In the genomic region with DNA sequence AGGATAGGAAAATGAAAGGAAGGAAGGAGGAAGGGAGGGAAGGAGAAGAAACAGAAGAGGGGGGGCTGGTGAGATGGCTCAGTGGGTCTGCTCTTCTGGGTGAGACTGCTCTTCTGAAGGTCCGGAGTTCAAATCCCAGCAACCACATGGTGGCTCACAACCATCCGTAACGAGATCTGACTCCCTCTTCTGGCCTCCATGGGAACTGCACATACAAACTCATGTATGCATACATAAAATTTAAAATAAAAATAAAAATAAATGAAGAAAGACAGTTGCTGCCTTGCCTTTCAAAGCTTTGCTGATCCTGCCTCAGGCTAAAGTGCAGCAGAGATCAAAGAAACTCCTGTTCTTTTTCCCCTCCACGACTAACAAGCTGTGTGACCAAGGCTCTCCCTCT, we compare ENCODE assay signal across 16 mouse cellular contexts. TPM values are rescaled to one million over a fixed set of nuclear protein-coding genes. Genes with fewer than 3 reads are reported as not detected.
A peak's percentile ranks its signal among the peaks of the same experiment; 100 is the strongest.
DNase-seq lines count a peak whose midpoint lies in the region; ATAC-seq and TF ChIP-seq lines count a peak whose summit lies in the region.
"Had no signal": no experiment of that assay in that cellular context is flagged by ENCODE, and none has a peak within 500 bp of the region (broad histone marks: within the 10 kb centered on the region; RNA-seq: fewer than 3 reads in every experiment).

No protein-coding gene starts in this region.

- DNase-seq in gastrocnemius, adult 2 months = no peak
- no peak for DNase-seq in gastrocnemius, postnatal 25 days
- DNase-seq in left cerebral cortex, adult 2 months (ENCODE audit: extremely low spot score in 1 of 2, low spot score in 2 of 2) = no peak
- no peak for DNase-seq in left cerebral cortex, postnatal 4 days
- no peak for DNase-seq in thymus, adult 2 months
- DNase-seq in thymus, postnatal 4 days = no peak
- DNase-seq: cerebellum, postnatal 10 days; embryo, embryonic 11 days; gastrocnemius, postnatal 14 days; heart, postnatal 14 days had no signal

- no peaks in the 10 kb centered on the region for H3K36me3 ChIP-seq in thymus, adult 2 months (ENCODE audit: control insufficient read depth, insufficient read depth, low read length)
- H3K36me3 ChIP-seq in kidney, embryonic 14.5 days (ENCODE audit: control insufficient read depth, insufficient read depth, low read length) = no peaks in the 10 kb centered on the region
- H3K36me3 ChIP-seq: limb, embryonic 12.5 days; neural tube, embryonic 12.5 days had no signal

- no peaks in the 10 kb centered on the region for H3K4me1 ChIP-seq in thymus, adult 2 months (replicated peaks; ENCODE audit: control insufficient read depth, insufficient read depth, low read length)
- H3K4me1 ChIP-seq in kidney, embryonic 14.5 days (ENCODE audit: control insufficient read depth, insufficient read depth, low read length) = no peaks in the 10 kb centered on the region; the same call in 1 of the 2 replicates
- H3K4me1 ChIP-seq: limb, embryonic 12.5 days; neural tube, embryonic 12.5 days had no signal

- no peak for TF ChIP-seq POLR2A in thymus, adult 2 months (IDR thresholded peaks at IDR 0.05; ENCODE audit: control insufficient read depth, extremely low read depth, insufficient read depth, low read length, poor library complexity)

- ATAC-seq in inflammation-experienced regulatory T-cells, adult 6 months = no peak
- ATAC-seq in kidney, embryonic 14.5 days (ENCODE audit: low FRiP score, low TSS enrichment) = no peak
- ATAC-seq: hindbrain, postnatal 0 days had no signal

- peak; percentile 48 for TF ChIP-seq CTCF in gastrocnemius, adult 2 months (IDR thresholded peaks at IDR 0.05)
- peak; percentile 39 for TF ChIP-seq CTCF in left cerebral cortex, adult 2 months (IDR thresholded peaks at IDR 0.05)
- peak; percentile 36; the same call in 1 of the 2 replicates for TF ChIP-seq CTCF in thymus, adult 2 months (IDR thresholded peaks at IDR 0.05; ENCODE audit: borderline replicate concordance, control insufficient read depth, extremely low read depth, insufficient read depth, low read length, poor library complexity)

- 82% methylated on average over 4 of the region's 4 CpGs for WGBS in thymus, adult 2 months
- WGBS in kidney, embryonic 14.5 days = 59% methylated on average over 4 of the region's 4 CpGs

- no peaks in the 10 kb centered on the region for H3K27me3 ChIP-seq in thymus, adult 2 months (ENCODE audit: control insufficient read depth, insufficient read depth, low read length)
- no peaks in the 10 kb centered on the region for H3K27me3 ChIP-seq in kidney, embryonic 14.5 days (ENCODE audit: control insufficient read depth, insufficient read depth, low read length)
- H3K27me3 ChIP-seq: limb, embryonic 12.5 days; neural tube, embryonic 12.5 days had no signal

- H3K9ac ChIP-seq in kidney, embryonic 14.5 days (ENCODE audit: low read depth, low read length) = no peak overlapping the region
- H3K9ac ChIP-seq: limb, embryonic 12.5 days; neural tube, embryonic 12.5 days had no signal

- intact Hi-C loops in gastrocnemius, adult 2 months (cut with DNase I) = loop anchor here (2.0 kb wide), 1 partner anchor 161 kb away; no protein-coding TSS in a partner anchor
- intact Hi-C loops in left cerebral cortex, adult 2 months (cut with DNase I) = no loop called here
- intact Hi-C loops in left cerebral cortex, postnatal 4 days (cut with DNase I) = no loop called here

- H3K4me2 ChIP-seq in kidney, embryonic 14.5 days (replicated peaks; ENCODE audit: low read depth, low read length) = no peak overlapping the region
- H3K4me2 ChIP-seq: heart, embryonic 11.5 days; limb, embryonic 12.5 days; neural tube, embryonic 12.5 days had no signal

- no peaks in the 10 kb centered on the region for H3K9me3 ChIP-seq in kidney, embryonic 14.5 days (ENCODE audit: control insufficient read depth, low read length)
- H3K9me3 ChIP-seq: limb, embryonic 12.5 days; neural tube, embryonic 12.5 days had no signal

- no peak overlapping the region for H3K4me3 ChIP-seq in gastrocnemius, adult 2 months
- H3K4me3 ChIP-seq in left cerebral cortex, adult 2 months = no peak overlapping the region
- no peak overlapping the region for H3K4me3 ChIP-seq in thymus, adult 2 months (ENCODE audit: control insufficient read depth, insufficient read depth, low read length)
- no peak overlapping the region for H3K4me3 ChIP-seq in kidney, embryonic 14.5 days (ENCODE audit: low read length)
- H3K4me3 ChIP-seq: limb, embryonic 12.5 days; neural tube, embryonic 12.5 days had no signal

- H3K27ac ChIP-seq in gastrocnemius, adult 2 months = no peak overlapping the region
- H3K27ac ChIP-seq in left cerebral cortex, adult 2 months = no peak overlapping the region
- no peak overlapping the region for H3K27ac ChIP-seq in thymus, adult 2 months (ENCODE audit: control insufficient read depth, insufficient read depth, low read length)
- H3K27ac ChIP-seq in kidney, embryonic 14.5 days (ENCODE audit: low read depth, low read length) = no peak overlapping the region
- H3K27ac ChIP-seq: hindbrain, postnatal 0 days; limb, embryonic 12.5 days; neural tube, embryonic 12.5 days had no signal

RNA-seq across cellular contexts. Expression of a gene that starts 6.7 kb away (rescaled TPM):
- 1 to 10 TPM; 5.7 to 6.9 TPM for total RNA-seq in gastrocnemius, adult 2 months (2021)
- total RNA-seq in gastrocnemius, postnatal 25 days (2021) = 1 to 10 TPM; 5.1 to 6.1 TPM
- 10 to 100 TPM; 19.5 to 20.7 TPM for total RNA-seq in left cerebral cortex, adult 2 months (2021)
- total RNA-seq in left cerebral cortex, postnatal 4 days (2021) = 10 to 100 TPM; 17.6 to 21.0 TPM
- 17.3 and 22.4 TPM in 2 replicates for polyA plus RNA-seq in thymus, adult 2 months (2012; rRNA removed)
- 10 to 100 TPM in 2 of 3 experiments, 1 to 10 TPM in 1; 3.3 to 19.8 (median 17.3) TPM for polyA plus RNA-seq in inflammation-experienced regulatory T-cells, adult 6 months (2017; shearing (Covaris generic))
- polyA plus RNA-seq in kidney, embryonic 14.5 days (2014; fragmentation: Nextera tagmentation; extraction: Ambion mirVana) = 20.6 and 21.1 TPM in 2 replicates
